Mouse (Mus musculus) embryo, embryonic 11 days (tissue): ENCODE measurements around the gene Rae1.

ENCODE experiments used
- DNase-seq: peaks from one replicate; pipeline ENCODE4 v3.0.0-alpha.2; 2015

The Rae1 gene

GRCm38 (mm10) chr2:173050604-173051382 lies 50.9 kb downstream of the Rae1 start:
- peak; percentile 58 for DNase-seq

GRCm38 (mm10) chr2:173052881-173053280 lies 53.0 kb downstream of the Rae1 start:
- DNase-seq = no peak

GRCm38 (mm10) chr2:173053846-173054245 lies 53.9 kb downstream of the Rae1 start:
- DNase-seq = no peak

- DNase-seq = no peak
Measured at GRCm38 (mm10) chr2:173056303-173056881, 56.5 kb downstream of the Rae1 start.

- no peak for DNase-seq
Measured at GRCm38 (mm10) chr2:173056882-173057315, 57.0 kb downstream of the Rae1 start.

- no peak for DNase-seq
Measured at GRCm38 (mm10) chr2:173057623-173058022, 57.7 kb downstream of the Rae1 start.

GRCm38 (mm10) chr2:173058263-173058662 lies 58.3 kb downstream of the Rae1 start:
- no peak for DNase-seq

- no peak for DNase-seq
Measured at GRCm38 (mm10) chr2:173060450-173060849, 60.5 kb downstream of the Rae1 start.

GRCm38 (mm10) chr2:173061443-173062351 lies 61.8 kb downstream of the Rae1 start:
- no peak for DNase-seq

- no peak for DNase-seq
Measured at GRCm38 (mm10) chr2:173063219-173063618, 63.3 kb downstream of the Rae1 start.

- no peak for DNase-seq
Measured at GRCm38 (mm10) chr2:173064864-173065263, 64.9 kb downstream of the Rae1 start.
